Mouse (Mus musculus): ENCODE data around the gene Mvb12b. TPM values are rescaled to one million over a fixed set of nuclear protein-coding genes. Genes with fewer than 3 reads are reported as not detected.

Gene Mvb12b
- total and polyA plus RNA-seq, 2 experiments, result 0.83 to 2.7 TPM

- no peaks in the 10 kb centered on the region for H3K27me3 ChIP-seq (ENCODE audit: control insufficient read depth, insufficient read depth, low read length)
- 0 out of 2 replicates have a peak, but pooled peaks cover 2% of the 10 kb centered on the region for H3K79me2 ChIP-seq (ENCODE audit: control insufficient read depth, insufficient read depth, low read length)
- WGBS, result 91% methylated on average over 7 of the region's 7 CpGs
- H3K27ac ChIP-seq (replicated peaks; ENCODE audit: insufficient read depth, low read depth, low read length), result no peak overlapping the region
- DNase-seq (ENCODE audit: extremely low read depth, low read depth, low spot score), result no peak
- no peak overlapping the region for H3K9ac ChIP-seq (ENCODE audit: low read depth, low read length)
- H3K4me1 ChIP-seq (ENCODE audit: control insufficient read depth, insufficient read depth, low read length), result peaks cover 5% of the 10 kb centered on the region
- TF ChIP-seq POLR2A (IDR thresholded peaks at IDR 0.05; ENCODE audit: extremely low read depth, insufficient read depth, low read length), result no peak
- no peak for TF ChIP-seq CTCF (IDR thresholded peaks at IDR 0.05; ENCODE audit: low read depth, low read length)
- no peak overlapping the region for H3K4me3 ChIP-seq (ENCODE audit: insufficient read depth, low read depth, low read length)
- H3K36me3 ChIP-seq (ENCODE audit: control insufficient read depth, insufficient read depth, low read length), result no peaks in the 10 kb centered on the region
Observed at GRCm38 (mm10) chr2:33884623-33885263, 3.0 kb downstream of the Mvb12b start.

GRCm38 (mm10) chr2:33879223-33879622, 8.5 kb downstream of the Mvb12b start:
- H3K9ac ChIP-seq (ENCODE audit: low read depth, low read length), result no peak overlapping the region
- WGBS, result 93% methylated on average over 2 of the region's 2 CpGs
- no peak overlapping the region for H3K4me3 ChIP-seq (ENCODE audit: insufficient read depth, low read depth, low read length)
- 0 out of 2 replicates have a peak, but pooled peaks cover 2% of the 10 kb centered on the region for H3K79me2 ChIP-seq (ENCODE audit: control insufficient read depth, insufficient read depth, low read length)
- no peak overlapping the region for H3K27ac ChIP-seq (replicated peaks; ENCODE audit: insufficient read depth, low read depth, low read length)
- TF ChIP-seq POLR2A (IDR thresholded peaks at IDR 0.05; ENCODE audit: extremely low read depth, insufficient read depth, low read length) (no peak), CTCF (IDR thresholded peaks at IDR 0.05; ENCODE audit: low read depth, low read length) (no peak)
- no peaks in the 10 kb centered on the region for H3K4me1 ChIP-seq (ENCODE audit: control insufficient read depth, insufficient read depth, low read length)
- H3K27me3 ChIP-seq (ENCODE audit: control insufficient read depth, insufficient read depth, low read length), result no peaks in the 10 kb centered on the region
- no peaks in the 10 kb centered on the region for H3K36me3 ChIP-seq (ENCODE audit: control insufficient read depth, insufficient read depth, low read length)
- no peak for DNase-seq (ENCODE audit: extremely low read depth, low read depth, low spot score)

GRCm38 (mm10) chr2:33878437-33878836, 9.3 kb downstream of the Mvb12b start:
- Histone ChIP-seq H3K27me3 (ENCODE audit: control insufficient read depth, insufficient read depth, low read length) (no peaks in the 10 kb centered on the region), H3K27ac (replicated peaks; ENCODE audit: insufficient read depth, low read depth, low read length) (no peak overlapping the region), H3K4me1 (ENCODE audit: control insufficient read depth, insufficient read depth, low read length) (no peaks in the 10 kb centered on the region), H3K4me3 (ENCODE audit: insufficient read depth, low read depth, low read length) (no peak overlapping the region), H3K36me3 (ENCODE audit: control insufficient read depth, insufficient read depth, low read length) (no peaks in the 10 kb centered on the region), H3K9ac (ENCODE audit: low read depth, low read length) (no peak overlapping the region), H3K79me2 (ENCODE audit: control insufficient read depth, insufficient read depth, low read length) (0 out of 2 replicates have a peak, but pooled peaks cover 2% of the 10 kb centered on the region)
- TF ChIP-seq CTCF (IDR thresholded peaks at IDR 0.05; ENCODE audit: low read depth, low read length), result no peak
- TF ChIP-seq POLR2A (IDR thresholded peaks at IDR 0.05; ENCODE audit: extremely low read depth, insufficient read depth, low read length), result no peak
- WGBS, result 84% methylated on average over 11 of the region's 11 CpGs
- DNase-seq (ENCODE audit: extremely low read depth, low read depth, low spot score), result no peak

- no peak overlapping the region for H3K27ac ChIP-seq (replicated peaks; ENCODE audit: insufficient read depth, low read depth, low read length)
- 91% methylated on average over 6 of the region's 6 CpGs for WGBS
Observed at GRCm38 (mm10) chr2:33877663-33878360, 9.9 kb downstream of the Mvb12b start.

GRCm38 (mm10) chr2:33876529-33877290, 11.0 kb downstream of the Mvb12b start:
- Histone ChIP-seq H3K4me3 (ENCODE audit: insufficient read depth, low read depth, low read length) (no peak overlapping the region), H3K27me3 (ENCODE audit: control insufficient read depth, insufficient read depth, low read length) (no peaks in the 10 kb centered on the region), H3K36me3 (ENCODE audit: control insufficient read depth, insufficient read depth, low read length) (no peaks in the 10 kb centered on the region), H3K27ac (replicated peaks; ENCODE audit: insufficient read depth, low read depth, low read length) (no peak overlapping the region), H3K4me1 (ENCODE audit: control insufficient read depth, insufficient read depth, low read length) (no peaks in the 10 kb centered on the region), H3K9ac (ENCODE audit: low read depth, low read length) (no peak overlapping the region), H3K79me2 (ENCODE audit: control insufficient read depth, insufficient read depth, low read length) (0 out of 2 replicates have a peak, but pooled peaks cover 2% of the 10 kb centered on the region)
- TF ChIP-seq CTCF (IDR thresholded peaks at IDR 0.05; ENCODE audit: low read depth, low read length) (no peak), POLR2A (IDR thresholded peaks at IDR 0.05; ENCODE audit: extremely low read depth, insufficient read depth, low read length) (no peak)
- no peak for DNase-seq (ENCODE audit: extremely low read depth, low read depth, low spot score)
- WGBS, result 61% methylated on average over 25 of the region's 25 CpGs

More at GRCm38 (mm10) chr2:33877663-33878360, 9.9 kb downstream of the Mvb12b start:
- Histone ChIP-seq H3K79me2 (ENCODE audit: control insufficient read depth, insufficient read depth, low read length) (0 out of 2 replicates have a peak, but pooled peaks cover 2% of the 10 kb centered on the region), H3K4me3 (ENCODE audit: insufficient read depth, low read depth, low read length) (no peak overlapping the region), H3K9ac (ENCODE audit: low read depth, low read length) (no peak overlapping the region), H3K36me3 (ENCODE audit: control insufficient read depth, insufficient read depth, low read length) (no peaks in the 10 kb centered on the region), H3K4me1 (ENCODE audit: control insufficient read depth, insufficient read depth, low read length) (no peaks in the 10 kb centered on the region), H3K27me3 (ENCODE audit: control insufficient read depth, insufficient read depth, low read length) (no peaks in the 10 kb centered on the region)
- no peak for DNase-seq (ENCODE audit: extremely low read depth, low read depth, low spot score)
- TF ChIP-seq POLR2A (IDR thresholded peaks at IDR 0.05; ENCODE audit: extremely low read depth, insufficient read depth, low read length) (no peak), CTCF (IDR thresholded peaks at IDR 0.05; ENCODE audit: low read depth, low read length) (no peak)
